Mouse (Mus musculus): Measurements from ENCODE around the gene Slc26a5. TPM values are rescaled to one million over a fixed set of nuclear protein-coding genes. Genes with fewer than 3 reads are reported as not detected.
A peak's percentile ranks its signal among the peaks of the same experiment; 100 is the strongest.

Slc26a5 gene
- total RNA-seq, 4 experiments from 2014 or later, result not detected

DNA sequence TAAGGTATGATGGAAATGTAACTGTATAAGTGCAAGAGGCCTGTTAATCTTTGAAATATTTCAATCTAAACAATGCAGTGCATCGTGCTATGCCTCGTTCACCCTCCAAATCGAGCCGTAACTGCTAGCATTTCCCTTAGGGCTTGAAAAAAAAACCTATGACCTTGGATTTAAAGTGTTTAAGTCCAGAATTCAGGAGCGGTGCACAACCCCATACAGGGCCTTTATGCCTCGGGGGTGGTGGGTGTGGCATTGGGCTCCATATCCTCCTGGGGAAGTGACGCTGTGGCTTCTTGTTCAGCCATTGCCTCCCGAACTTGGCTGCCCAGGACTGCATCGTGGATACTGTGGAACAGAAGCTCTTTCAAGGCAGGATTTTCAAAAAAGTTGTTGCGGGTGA, 54.5 kb downstream of the Slc26a5 start:
- DNase-seq (ENCODE audit: low spot score in 2 of 2), result no peak

DNA sequence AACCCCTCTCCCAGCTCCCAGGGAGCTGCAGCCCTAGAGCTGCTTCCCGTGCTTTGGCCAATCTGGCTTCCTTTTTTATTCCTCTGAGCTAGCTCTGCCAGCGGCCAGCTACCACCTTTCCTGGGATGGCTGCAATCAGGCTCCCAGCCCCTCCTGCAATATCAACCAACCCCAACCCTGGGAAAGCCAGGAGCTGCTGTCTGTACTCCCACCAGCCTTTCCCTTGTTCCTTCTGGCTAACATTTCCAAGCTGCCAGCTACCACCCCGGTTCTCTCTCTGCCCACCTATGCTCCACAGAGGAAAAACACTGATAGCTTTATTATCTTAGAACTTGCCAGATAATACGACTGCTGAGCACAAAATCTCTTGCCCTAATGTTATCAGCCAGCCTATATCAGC, 60.6 kb downstream of the Slc26a5 start:
- no peak for DNase-seq (ENCODE audit: low spot score in 2 of 2)

DNA sequence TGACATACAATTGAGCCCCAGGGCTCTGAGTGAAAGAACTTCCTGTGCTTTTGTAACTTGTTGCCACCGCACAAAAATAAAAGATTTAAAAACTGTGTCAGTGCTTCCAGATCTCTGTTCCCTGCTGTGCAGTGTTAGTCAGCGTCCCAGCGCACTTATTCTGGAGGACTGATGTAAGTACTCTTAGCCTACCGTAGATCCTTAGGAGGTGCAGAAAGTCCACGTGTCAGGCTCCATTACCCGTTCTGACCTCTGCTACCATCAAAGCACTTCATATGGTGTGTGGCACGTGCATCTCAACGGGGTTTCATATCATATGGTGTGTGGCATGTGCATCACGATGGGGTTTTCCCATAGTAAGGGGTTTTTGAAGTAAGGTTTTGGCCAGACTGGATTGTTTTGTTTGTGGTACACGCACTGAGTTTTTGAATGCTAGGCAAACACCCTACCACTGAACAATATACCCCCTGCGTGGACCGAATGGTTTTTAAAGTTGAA, 61.7 kb downstream of the Slc26a5 start:
- DNase-seq (ENCODE audit: low spot score in 2 of 2), result no peak

DNA sequence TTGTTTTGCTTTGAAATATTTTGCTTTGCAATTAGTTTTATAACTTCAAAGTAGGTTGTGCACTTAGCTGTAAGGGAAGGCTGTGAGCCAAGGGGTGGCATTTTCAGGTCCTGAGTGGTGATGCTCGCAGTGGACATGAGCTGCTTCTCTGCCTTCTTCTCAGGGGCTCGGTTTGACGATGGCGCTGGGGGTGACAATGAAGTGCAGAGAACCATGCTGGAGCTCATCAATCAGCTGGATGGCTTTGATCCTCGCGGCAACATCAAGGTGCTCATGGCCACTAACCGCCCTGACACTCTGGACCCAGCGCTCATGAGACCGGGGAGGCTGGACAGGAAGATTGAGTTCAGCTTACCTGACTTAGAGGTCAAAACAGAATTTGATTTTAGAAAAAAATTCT, 62.5 kb downstream of the Slc26a5 start:
- no peak for DNase-seq (ENCODE audit: low spot score in 2 of 2)

DNA sequence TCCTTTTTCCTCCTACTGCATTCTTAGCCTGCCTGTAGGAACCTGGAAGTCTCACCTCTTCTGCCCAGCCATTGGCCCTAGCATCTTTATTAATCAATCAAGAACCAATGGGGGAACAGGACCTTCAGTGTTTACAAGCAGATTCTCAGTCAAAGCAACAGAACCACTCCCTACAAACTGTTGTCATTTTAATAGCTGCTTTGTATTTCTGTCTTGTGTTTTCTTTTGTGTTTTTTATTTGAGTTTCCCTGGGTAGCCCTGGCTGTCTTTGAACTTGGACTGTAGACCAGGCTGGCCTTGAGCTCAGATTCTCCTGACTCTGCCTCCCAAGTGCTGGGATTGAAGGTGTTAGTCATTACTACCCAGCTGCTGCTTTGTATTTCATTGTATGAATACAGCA, 73.2 kb downstream of the Slc26a5 start:
- no peak for DNase-seq (ENCODE audit: low spot score in 2 of 2)

DNA sequence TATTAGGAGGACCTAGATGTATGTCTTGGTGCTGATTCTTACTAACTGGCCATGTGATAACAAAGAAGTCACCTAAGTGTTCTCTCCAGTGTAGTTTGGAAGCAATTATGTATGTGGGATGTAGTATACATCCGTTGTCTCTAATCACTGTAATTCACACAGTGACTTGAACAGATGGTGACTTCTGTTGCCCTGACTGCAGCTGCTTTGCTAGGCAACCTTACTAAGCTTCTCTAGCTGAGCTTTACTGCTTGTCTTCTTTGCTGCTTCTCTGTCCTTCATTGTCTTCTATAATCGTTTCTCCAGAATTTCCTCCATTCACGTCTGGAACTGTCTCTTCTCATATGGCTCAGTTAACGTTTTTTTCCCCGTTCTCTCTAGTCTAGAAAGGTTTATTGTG, 76.3 kb downstream of the Slc26a5 start:
- DNase-seq (ENCODE audit: low spot score in 2 of 2), result no peak

DNA sequence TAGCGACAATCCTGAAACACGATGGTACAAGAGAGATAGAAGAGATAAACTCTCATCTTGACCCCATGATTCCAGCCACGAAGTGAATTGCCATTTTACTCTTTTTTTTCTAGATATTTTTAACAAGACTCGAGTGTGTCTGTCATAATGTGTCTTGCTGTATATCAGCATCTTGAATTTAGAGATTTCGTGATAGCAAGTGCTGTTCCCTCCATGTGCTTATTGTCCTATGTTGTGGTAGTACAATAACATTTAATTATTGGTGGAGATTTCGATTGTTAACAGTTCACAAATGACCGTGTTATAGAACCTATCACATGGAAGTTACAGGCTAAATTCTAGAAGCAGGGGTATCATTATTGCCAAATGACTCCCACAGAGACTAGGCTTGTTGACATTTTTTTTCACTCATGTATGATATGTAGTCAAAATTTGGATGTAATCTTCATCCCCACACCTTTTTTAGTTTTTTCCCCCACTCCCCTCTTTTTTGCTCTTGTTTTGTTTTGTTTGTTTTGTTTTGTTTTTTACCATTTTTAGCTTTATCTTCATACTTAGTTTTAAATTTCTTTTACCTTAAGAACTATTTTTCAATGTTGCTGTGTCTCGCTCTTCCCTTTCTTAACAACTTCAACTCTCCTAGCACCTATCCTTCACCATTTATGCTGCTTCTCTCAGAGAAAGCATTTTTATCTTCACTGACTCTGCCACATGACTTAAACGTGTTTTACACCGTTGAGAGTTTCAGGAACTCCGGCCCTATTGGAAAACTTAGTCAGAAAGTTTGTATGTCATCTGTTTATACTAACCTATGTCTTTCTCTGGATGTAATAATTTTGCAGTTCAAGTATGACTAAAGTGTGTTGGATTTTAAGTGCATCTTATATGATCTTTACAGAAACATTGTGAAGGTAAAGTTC, 78.0 kb downstream of the Slc26a5 start:
- DNase-seq (ENCODE audit: low spot score in 2 of 2), result no peak

DNA sequence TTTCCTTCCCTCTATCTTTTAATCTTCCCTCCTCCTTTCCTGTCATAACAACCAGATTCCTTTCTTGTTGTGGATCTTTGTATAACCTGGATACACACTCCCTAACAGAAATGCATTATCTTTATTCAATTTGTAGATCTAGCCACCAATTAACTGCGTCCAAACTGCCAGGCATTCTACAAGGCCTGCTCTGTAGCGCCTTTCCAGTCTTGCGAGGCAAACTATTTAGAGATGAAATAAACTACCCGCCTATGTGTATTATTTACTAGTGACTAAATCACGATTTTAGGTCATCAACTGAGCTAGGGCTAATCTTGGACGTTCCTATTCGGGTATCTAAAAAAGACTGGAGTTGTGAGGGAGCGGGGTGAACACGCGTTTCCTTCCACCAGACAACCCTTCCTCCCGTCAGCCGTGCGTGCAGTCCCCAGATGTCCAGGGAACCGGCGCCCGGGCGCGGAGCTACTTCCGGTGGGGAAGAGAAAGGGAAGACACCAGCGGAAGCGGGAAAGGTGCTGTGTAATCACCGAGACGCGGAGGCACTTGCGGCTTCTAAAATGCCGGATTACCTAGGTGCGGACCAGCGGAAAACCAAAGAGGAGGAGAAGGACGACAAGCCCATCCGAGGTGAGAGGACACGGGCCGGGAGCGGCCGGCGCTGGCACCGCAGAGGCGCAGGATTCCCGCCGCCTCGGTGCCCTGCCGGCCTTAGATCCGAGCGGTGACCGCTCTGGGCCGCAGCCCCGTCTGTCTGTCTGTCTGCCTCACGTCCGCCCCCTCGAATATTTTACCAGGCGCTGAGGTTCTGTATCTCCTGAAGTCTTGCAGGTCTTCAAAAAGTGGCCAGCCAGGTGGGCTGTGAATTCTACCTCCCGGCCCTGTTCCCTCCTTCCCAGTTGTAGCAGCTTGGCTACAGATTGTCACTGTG, 78.9 kb downstream of the Slc26a5 start:
- peak; percentile 77 to 83 for DNase-seq (ENCODE audit: low spot score in 2 of 2)

DNA sequence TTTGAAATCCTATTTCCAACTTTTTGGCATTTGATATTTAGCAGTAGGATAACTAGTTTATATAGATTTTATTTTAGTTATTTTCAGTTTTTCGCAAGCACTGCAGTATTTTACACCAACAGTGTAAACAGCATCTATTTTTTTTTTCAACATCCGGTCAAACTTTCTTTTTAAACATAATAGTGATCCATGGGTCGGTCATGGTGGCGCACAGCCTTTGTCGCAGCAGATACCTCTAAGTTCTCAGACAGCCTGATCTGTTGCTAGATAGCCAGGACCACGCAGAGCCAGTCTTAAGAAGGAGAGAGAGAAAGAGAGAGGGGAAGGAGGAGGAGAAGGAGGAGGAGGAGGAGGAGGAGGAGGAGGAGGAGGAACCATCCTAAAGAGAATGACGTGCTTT, 79.6 kb downstream of the Slc26a5 start:
- DNase-seq (ENCODE audit: low spot score in 2 of 2), result no peak

DNA sequence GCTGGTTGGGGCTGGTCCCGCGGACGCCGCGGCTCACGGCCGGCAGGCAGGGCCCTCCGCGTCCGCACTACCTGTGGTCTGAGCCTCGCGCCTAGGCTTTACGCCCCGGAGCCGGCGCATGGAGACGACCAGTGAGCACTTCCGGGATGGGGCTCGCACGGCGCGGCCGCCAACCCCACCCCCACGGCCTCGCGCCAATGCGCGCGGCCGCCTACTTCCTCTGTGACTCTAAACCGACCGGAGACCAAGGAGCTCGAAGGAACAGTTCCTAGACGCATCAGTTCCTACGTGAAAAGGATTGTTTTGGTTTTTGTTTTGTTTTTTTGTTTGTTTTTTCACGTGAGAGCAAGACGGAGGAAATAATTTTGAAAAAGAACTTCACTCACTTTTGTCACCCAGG, 80.4 kb downstream of the Slc26a5 start, which contains the start of the genes Dnajc2 and Psmc2:
Gene Dnajc2 (minus strand): TSS at position 199 of the 400 bp plus-strand sequence.
Gene Psmc2 (plus strand): TSS at position 231 of the 400 bp plus-strand sequence.
- DNase-seq (ENCODE audit: low spot score in 2 of 2), result peak; percentile 82 to 88

DNA sequence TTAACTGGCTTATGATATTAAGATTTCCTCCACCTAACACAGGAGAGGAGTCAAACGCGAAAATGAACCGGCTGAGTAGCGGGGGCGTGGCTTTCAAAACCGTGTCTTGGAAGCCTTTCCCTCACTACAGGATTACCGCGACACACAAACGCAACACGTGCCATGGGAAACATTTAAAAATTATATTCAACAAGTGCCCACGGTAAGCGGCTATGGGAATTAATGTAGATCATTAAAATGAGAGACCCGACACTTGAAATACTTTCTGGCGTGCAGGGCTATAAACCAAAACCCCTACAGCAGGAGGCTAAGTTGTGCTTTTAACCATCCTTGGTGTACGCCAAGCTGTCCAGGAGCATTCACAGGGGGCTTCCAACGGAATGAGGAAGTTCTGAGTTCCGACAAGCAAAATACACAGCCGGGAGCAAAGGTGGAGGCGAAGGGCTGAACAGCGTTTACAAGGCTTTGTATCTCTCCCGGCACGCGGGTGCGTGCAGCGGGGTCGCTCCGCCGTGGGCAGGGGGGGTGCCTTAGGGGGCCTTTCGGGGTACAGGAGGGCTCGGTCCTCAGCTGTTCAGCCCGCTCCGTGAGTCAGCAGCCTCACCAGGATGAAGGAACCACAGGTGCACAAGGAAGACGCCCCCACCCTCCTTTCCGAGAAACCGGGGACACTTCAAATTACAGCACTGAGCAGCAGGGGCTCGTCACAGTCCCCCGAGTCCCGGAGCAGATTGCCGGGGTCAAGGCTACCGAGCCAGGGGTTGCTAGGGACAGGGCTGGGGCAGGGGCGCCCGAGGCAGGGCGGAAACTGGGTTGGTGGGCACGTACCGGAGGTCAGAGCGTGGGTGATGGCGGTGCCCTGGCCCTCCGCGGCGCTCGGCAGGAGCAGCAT, 81.0 kb downstream of the Slc26a5 start:
- no peak for DNase-seq (ENCODE audit: low spot score in 2 of 2)

DNA sequence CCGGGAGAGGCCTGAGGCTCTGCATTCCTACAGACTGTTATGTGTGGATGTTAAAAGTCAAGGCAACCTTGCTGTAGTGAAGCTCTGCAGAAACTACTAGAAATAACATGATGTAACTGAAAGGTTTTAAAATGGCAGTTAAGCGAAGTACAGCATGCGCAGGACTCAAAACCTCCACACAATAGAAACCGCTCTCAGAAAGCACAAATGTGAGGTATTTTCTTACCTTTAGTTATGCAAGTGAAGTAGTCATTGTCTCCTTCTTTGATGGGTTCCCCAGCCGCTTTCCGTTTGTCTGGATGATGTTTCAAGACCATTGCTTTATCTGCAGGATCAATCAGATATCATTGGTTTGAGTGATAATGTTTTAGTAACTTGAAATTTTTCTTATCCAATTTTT, 88.9 kb downstream of the Slc26a5 start:
- no peak for DNase-seq (ENCODE audit: low spot score in 2 of 2)

DNA sequence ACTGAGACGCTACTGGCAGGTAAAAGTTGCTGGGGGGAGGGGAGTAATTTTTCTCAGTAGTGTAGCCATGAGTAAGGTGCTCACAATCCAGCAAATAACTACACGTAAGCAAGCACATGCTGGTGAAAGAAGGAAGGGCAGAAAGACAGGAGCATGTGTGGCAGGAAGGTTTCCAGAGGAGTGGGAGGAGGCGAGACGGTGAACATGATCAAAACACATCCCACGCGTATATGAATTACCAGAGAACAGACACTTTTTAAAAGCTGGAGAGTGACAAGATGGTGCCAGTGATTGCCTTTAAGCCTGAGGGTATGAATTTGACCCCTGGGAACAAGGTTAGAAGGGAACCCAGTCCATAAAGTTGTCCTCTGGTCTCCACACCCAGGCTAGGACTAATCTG, 95.6 kb downstream of the Slc26a5 start:
- no peak for DNase-seq (ENCODE audit: low spot score in 2 of 2)

DNA sequence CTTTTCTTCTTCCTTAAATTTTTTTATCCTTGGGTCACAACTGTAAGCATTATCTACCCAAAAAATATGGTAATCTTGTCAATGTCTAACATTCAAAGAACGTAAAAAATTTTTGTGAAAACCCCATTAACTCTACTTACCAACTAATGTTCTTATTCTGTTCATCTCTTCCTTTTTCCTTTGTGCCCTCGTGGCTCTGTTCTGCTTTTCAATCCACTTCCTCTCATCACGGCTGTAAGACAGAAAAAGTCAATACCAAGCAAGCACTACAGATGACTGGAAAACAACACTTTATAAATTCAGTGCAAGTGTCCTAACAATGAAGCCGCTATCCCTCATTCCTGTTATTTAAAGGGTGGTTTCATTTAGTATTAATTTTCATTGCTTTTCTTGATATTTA, 96.9 kb downstream of the Slc26a5 start:
- DNase-seq (ENCODE audit: low spot score in 2 of 2), result no peak

Other genes starting within 250 kb of the Slc26a5 start
- not detected for gene Fbxl13, start 220.0 kb downstream of the Slc26a5 start, total RNA-seq (2022)
- 1 to 10 TPM; 3.5 to 4.2 (median 3.9) TPM for gene Armc10, start 219.8 kb downstream of the Slc26a5 start, total RNA-seq (2022)
- gene Napepld, start 164.2 kb downstream of the Slc26a5 start, total RNA-seq (2022), result 10 to 100 TPM in 2 of 4 experiments, 1 to 10 TPM in 2; 8.3 to 10.4 (median 9.4) TPM
- gene Pmpcb, start 128.5 kb downstream of the Slc26a5 start, total RNA-seq (2022), result 100 to 1,000 TPM in 2 of 4 experiments, 10 to 100 TPM in 2; 92.6 to 114 (median 104) TPM
- gene Dnajc2, start 80.4 kb downstream of the Slc26a5 start, total RNA-seq (2022), result 10 to 100 TPM; 22.9 to 25.1 (median 23.8) TPM
- gene Psmc2, start 80.3 kb downstream of the Slc26a5 start, total RNA-seq (2022), result 100 to 1,000 TPM; 117 to 131 (median 125) TPM